Mouse (Mus musculus): ENCODE measurements around the gene Abi1. TPM values are rescaled to one million over a fixed set of nuclear protein-coding genes. Genes with fewer than 3 reads are reported as not detected.

The Abi1 gene
- polyA plus RNA-seq, 1 experiment from 2014 or later = 38.9 TPM

GRCm38 (mm10) chr2:23007577-23007976 lies 32.5 kb downstream of the Abi1 start:
- Histone ChIP-seq H3K27ac (ENCODE audit: low read depth, low read length) (no peak overlapping the region), H3K4me1 (replicated peaks; ENCODE audit: control insufficient read depth, insufficient read depth, low read length) (no peaks in the 10 kb centered on the region), H3K36me3 (ENCODE audit: control insufficient read depth, insufficient read depth, low read length) (no peaks in the 10 kb centered on the region), H3K4me2 (ENCODE audit: low read depth, low read length, severe bottlenecking) (no peak overlapping the region), H3K27me3 (ENCODE audit: control insufficient read depth, insufficient read depth, low read length) (no peaks in the 10 kb centered on the region), H3K4me3 (ENCODE audit: low read depth, low read length) (no peak overlapping the region), H3K9ac (ENCODE audit: low read length) (no peak overlapping the region), H3K9me3 (ENCODE audit: control insufficient read depth, low read length) (no peaks in the 10 kb centered on the region)
- no peak for ATAC-seq (replicated peaks; ENCODE audit: low FRiP score)
- no peak for DNase-seq (ENCODE audit: low spot score)
- WGBS = 90% methylated on average over 7 of the region's 7 CpGs

GRCm38 (mm10) chr2:23007149-23007548 lies 32.9 kb downstream of the Abi1 start:
- H3K4me2 ChIP-seq (ENCODE audit: low read depth, low read length, severe bottlenecking) = no peak overlapping the region
- no peaks in the 10 kb centered on the region for H3K4me1 ChIP-seq (replicated peaks; ENCODE audit: control insufficient read depth, insufficient read depth, low read length)
- H3K9me3 ChIP-seq (ENCODE audit: control insufficient read depth, low read length) = no peaks in the 10 kb centered on the region
- H3K9ac ChIP-seq (ENCODE audit: low read length) = no peak overlapping the region
- H3K27ac ChIP-seq (ENCODE audit: low read depth, low read length) = no peak overlapping the region
- no peak for ATAC-seq (replicated peaks; ENCODE audit: low FRiP score)
- DNase-seq (ENCODE audit: low spot score) = no peak
- H3K4me3 ChIP-seq (ENCODE audit: low read depth, low read length) = no peak overlapping the region
- no peaks in the 10 kb centered on the region for H3K36me3 ChIP-seq (ENCODE audit: control insufficient read depth, insufficient read depth, low read length)
- no peaks in the 10 kb centered on the region for H3K27me3 ChIP-seq (ENCODE audit: control insufficient read depth, insufficient read depth, low read length)
- 86% methylated on average over 2 of the region's 2 CpGs for WGBS

- no peak overlapping the region for H3K4me2 ChIP-seq (ENCODE audit: low read depth, low read length, severe bottlenecking)
- H3K36me3 ChIP-seq (ENCODE audit: control insufficient read depth, insufficient read depth, low read length) = no peaks in the 10 kb centered on the region
- no peak for DNase-seq (ENCODE audit: low spot score)
- H3K4me1 ChIP-seq (replicated peaks; ENCODE audit: control insufficient read depth, insufficient read depth, low read length) = no peaks in the 10 kb centered on the region
- no peak overlapping the region for H3K9ac ChIP-seq (ENCODE audit: low read length)
- no peak overlapping the region for H3K4me3 ChIP-seq (ENCODE audit: low read depth, low read length)
- H3K9me3 ChIP-seq (ENCODE audit: control insufficient read depth, low read length) = no peaks in the 10 kb centered on the region
- 74% methylated on average over 6 of the region's 6 CpGs for WGBS
- ATAC-seq (replicated peaks; ENCODE audit: low FRiP score) = no peak
- no peak overlapping the region for H3K27ac ChIP-seq (ENCODE audit: low read depth, low read length)
- no peaks in the 10 kb centered on the region for H3K27me3 ChIP-seq (ENCODE audit: control insufficient read depth, insufficient read depth, low read length)
Measured at GRCm38 (mm10) chr2:23006219-23006618, 33.8 kb downstream of the Abi1 start.

- DNase-seq (ENCODE audit: low spot score) (no peak), ATAC-seq (replicated peaks; ENCODE audit: low FRiP score) (no peak)
- Histone ChIP-seq H3K9ac (ENCODE audit: low read length) (no peak overlapping the region), H3K4me1 (replicated peaks; ENCODE audit: control insufficient read depth, insufficient read depth, low read length) (no peaks in the 10 kb centered on the region), H3K9me3 (ENCODE audit: control insufficient read depth, low read length) (no peaks in the 10 kb centered on the region), H3K27ac (ENCODE audit: low read depth, low read length) (no peak overlapping the region), H3K36me3 (ENCODE audit: control insufficient read depth, insufficient read depth, low read length) (no peaks in the 10 kb centered on the region), H3K4me3 (ENCODE audit: low read depth, low read length) (no peak overlapping the region), H3K4me2 (ENCODE audit: low read depth, low read length, severe bottlenecking) (no peak overlapping the region), H3K27me3 (ENCODE audit: control insufficient read depth, insufficient read depth, low read length) (no peaks in the 10 kb centered on the region)
- WGBS = 50% methylated on average over 3 of the region's 3 CpGs
Measured at GRCm38 (mm10) chr2:23002637-23003036, 37.4 kb downstream of the Abi1 start.

GRCm38 (mm10) chr2:22999620-23000019 lies 40.4 kb downstream of the Abi1 start:
- ATAC-seq (replicated peaks; ENCODE audit: low FRiP score) (no peak), DNase-seq (ENCODE audit: low spot score) (no peak)
- no peak overlapping the region for H3K27ac ChIP-seq (ENCODE audit: low read depth, low read length)
- H3K9ac ChIP-seq (ENCODE audit: low read length) = no peak overlapping the region
- H3K9me3 ChIP-seq (ENCODE audit: control insufficient read depth, low read length) = no peaks in the 10 kb centered on the region
- no peak overlapping the region for H3K4me3 ChIP-seq (ENCODE audit: low read depth, low read length)
- no peaks in the 10 kb centered on the region for H3K36me3 ChIP-seq (ENCODE audit: control insufficient read depth, insufficient read depth, low read length)
- no peaks in the 10 kb centered on the region for H3K27me3 ChIP-seq (ENCODE audit: control insufficient read depth, insufficient read depth, low read length)
- 92% methylated on average over 1 of the region's 1 CpGs for WGBS
- H3K4me1 ChIP-seq (replicated peaks; ENCODE audit: control insufficient read depth, insufficient read depth, low read length) = no peaks in the 10 kb centered on the region
- H3K4me2 ChIP-seq (ENCODE audit: low read depth, low read length, severe bottlenecking) = no peak overlapping the region

- H3K27me3 ChIP-seq (ENCODE audit: control insufficient read depth, insufficient read depth, low read length) = no peaks in the 10 kb centered on the region
- no peak overlapping the region for H3K4me3 ChIP-seq (ENCODE audit: low read depth, low read length)
- H3K9ac ChIP-seq (ENCODE audit: low read length) = no peak overlapping the region
- no peaks in the 10 kb centered on the region for H3K9me3 ChIP-seq (ENCODE audit: control insufficient read depth, low read length)
- H3K4me1 ChIP-seq (replicated peaks; ENCODE audit: control insufficient read depth, insufficient read depth, low read length) = no peaks in the 10 kb centered on the region
- no peaks in the 10 kb centered on the region for H3K36me3 ChIP-seq (ENCODE audit: control insufficient read depth, insufficient read depth, low read length)
- H3K27ac ChIP-seq (ENCODE audit: low read depth, low read length) = no peak overlapping the region
- ATAC-seq (replicated peaks; ENCODE audit: low FRiP score) = no peak
- WGBS = 88% methylated on average over 2 of the region's 2 CpGs
- H3K4me2 ChIP-seq (ENCODE audit: low read depth, low read length, severe bottlenecking) = no peak overlapping the region
- DNase-seq (ENCODE audit: low spot score) = no peak
Measured at GRCm38 (mm10) chr2:22998804-22999203, 41.2 kb downstream of the Abi1 start.

- Histone ChIP-seq H3K36me3 (ENCODE audit: control insufficient read depth, insufficient read depth, low read length) (no peaks in the 10 kb centered on the region), H3K9ac (ENCODE audit: low read length) (no peak overlapping the region), H3K4me3 (ENCODE audit: low read depth, low read length) (no peak overlapping the region), H3K9me3 (ENCODE audit: control insufficient read depth, low read length) (no peaks in the 10 kb centered on the region), H3K4me1 (replicated peaks; ENCODE audit: control insufficient read depth, insufficient read depth, low read length) (no peaks in the 10 kb centered on the region), H3K27ac (ENCODE audit: low read depth, low read length) (no peak overlapping the region), H3K27me3 (ENCODE audit: control insufficient read depth, insufficient read depth, low read length) (no peaks in the 10 kb centered on the region), H3K4me2 (ENCODE audit: low read depth, low read length, severe bottlenecking) (no peak overlapping the region)
- ATAC-seq (replicated peaks; ENCODE audit: low FRiP score) (no peak), DNase-seq (ENCODE audit: low spot score) (no peak)
- 90% methylated on average over 2 of the region's 2 CpGs for WGBS
Measured at GRCm38 (mm10) chr2:22998015-22998414, 42.0 kb downstream of the Abi1 start.

- no peak overlapping the region for H3K9ac ChIP-seq (ENCODE audit: low read length)
- no peak for DNase-seq (ENCODE audit: low spot score)
- H3K4me3 ChIP-seq (ENCODE audit: low read depth, low read length) = no peak overlapping the region
- H3K27ac ChIP-seq (ENCODE audit: low read depth, low read length) = no peak overlapping the region
- H3K27me3 ChIP-seq (ENCODE audit: control insufficient read depth, insufficient read depth, low read length) = no peaks in the 10 kb centered on the region
- H3K4me1 ChIP-seq (replicated peaks; ENCODE audit: control insufficient read depth, insufficient read depth, low read length) = no peaks in the 10 kb centered on the region
- H3K36me3 ChIP-seq (ENCODE audit: control insufficient read depth, insufficient read depth, low read length) = no peaks in the 10 kb centered on the region
- H3K4me2 ChIP-seq (ENCODE audit: low read depth, low read length, severe bottlenecking) = no peak overlapping the region
- no peaks in the 10 kb centered on the region for H3K9me3 ChIP-seq (ENCODE audit: control insufficient read depth, low read length)
- no peak for ATAC-seq (replicated peaks; ENCODE audit: low FRiP score)
Measured at GRCm38 (mm10) chr2:22996071-22996470, 44.0 kb downstream of the Abi1 start.

- Histone ChIP-seq H3K9ac (ENCODE audit: low read length) (no peak overlapping the region), H3K4me1 (replicated peaks; ENCODE audit: control insufficient read depth, insufficient read depth, low read length) (no peaks in the 10 kb centered on the region), H3K27me3 (ENCODE audit: control insufficient read depth, insufficient read depth, low read length) (no peaks in the 10 kb centered on the region), H3K9me3 (ENCODE audit: control insufficient read depth, low read length) (no peaks in the 10 kb centered on the region), H3K4me3 (ENCODE audit: low read depth, low read length) (no peak overlapping the region), H3K4me2 (ENCODE audit: low read depth, low read length, severe bottlenecking) (no peak overlapping the region), H3K27ac (ENCODE audit: low read depth, low read length) (no peak overlapping the region), H3K36me3 (ENCODE audit: control insufficient read depth, insufficient read depth, low read length) (no peaks in the 10 kb centered on the region)
- 77% methylated on average over 2 of the region's 2 CpGs for WGBS
- DNase-seq (ENCODE audit: low spot score) (no peak), ATAC-seq (replicated peaks; ENCODE audit: low FRiP score) (no peak)
Measured at GRCm38 (mm10) chr2:22985973-22986657, 53.9 kb downstream of the Abi1 start.

Measured in forebrain, embryonic 11.5 days (tissue).